Mouse (Mus musculus): ENCODE results near the gene Tecpr2.

DNA sequence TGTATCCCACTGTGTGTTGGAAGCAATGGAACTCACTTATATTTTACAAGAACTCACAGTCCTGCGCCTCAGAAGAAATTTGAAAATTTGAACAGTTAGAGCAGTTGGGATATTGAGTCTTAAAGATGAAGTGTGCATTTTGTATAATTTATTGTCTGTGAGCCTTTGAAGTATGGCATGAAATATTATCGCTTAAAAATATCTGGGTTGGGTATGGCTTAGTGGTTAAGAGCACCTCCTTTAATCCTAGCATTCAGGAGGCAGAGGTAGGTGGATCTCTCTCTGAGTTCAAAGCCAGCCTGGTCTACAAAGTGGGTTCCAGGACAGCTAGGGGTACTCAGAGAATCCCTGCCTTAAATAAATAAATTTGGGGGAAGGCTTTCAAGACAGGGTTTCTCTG lies 130.0 kb downstream of the Tecpr2 start:
- TF ChIP-seq POLR2A (IDR thresholded peaks at IDR 0.05; ENCODE audit: insufficient read length, low read depth) (no peak), CEBPB (IDR thresholded peaks at IDR 0.05; ENCODE audit: insufficient read depth, poor library complexity, severe bottlenecking) (no peak), MAX (IDR thresholded peaks at IDR 0.05; ENCODE audit: low read depth) (no peak), E2F4 (IDR thresholded peaks at IDR 0.05; ENCODE audit: insufficient read depth) (no peak), USF1 (IDR thresholded peaks at IDR 0.05; ENCODE audit: low read depth) (no peak)
